Mouse (Mus musculus) midbrain, embryonic 15.5 days (tissue): ENCODE data around the gene Oas1g. TPM values are rescaled to one million over a fixed set of nuclear protein-coding genes. Genes with fewer than 3 reads are reported as not detected.
"Not testable (repeated sequence)": the region's sequence is repeated elsewhere in the genome, so short reads cannot be mapped to it uniquely, and the experiment has no call there.

ENCODE experiments used
- ATAC-seq: fragments of 200-750 bp; cut with Nextera tagmentation; replicated peaks from 2 replicates; pipeline ENCODE4 v1.8.0; 2017; ENCODE audit warnings: moderate TSS enrichment
- H3K27ac ChIP-seq: fragments of 300-500 bp; sonication (generic); 2 replicates; pipeline ENCODE4 v1.5.1; 2015; ENCODE audit warnings: mild to moderate bottlenecking, inconsistent platforms
- H3K27me3 ChIP-seq: fragments of 300-500 bp; sonication (generic); replicated peaks from 2 replicates; pipeline ENCODE4 v1.6.1; 2015; ENCODE audit warnings: inconsistent platforms
- H3K36me3 ChIP-seq: fragments of 300-500 bp; sonication (generic); replicated peaks from 2 replicates; pipeline ENCODE4 v1.6.1; 2015; ENCODE audit warnings: inconsistent platforms
- H3K4me1 ChIP-seq: fragments of 300-500 bp; sonication (generic); 2 replicates; pipeline ENCODE4 v1.6.1; 2015; ENCODE audit warnings: inconsistent platforms
- H3K4me2 ChIP-seq: fragments of 300-500 bp; sonication (generic); 2 replicates; pipeline ENCODE4 v1.6.1; 2015; ENCODE audit warnings: inconsistent platforms, mild to moderate bottlenecking, moderate library complexity
- H3K4me3 ChIP-seq: fragments of 300-500 bp; sonication (generic); 2 replicates; pipeline ENCODE4 v1.5.1; 2015; ENCODE audit warnings: mild to moderate bottlenecking, inconsistent platforms
- H3K9ac ChIP-seq: fragments of 300-500 bp; sonication (generic); 2 replicates; pipeline ENCODE4 v1.6.1; 2015; ENCODE audit warnings: mild to moderate bottlenecking, inconsistent platforms
- H3K9me3 ChIP-seq: fragments of 300-500 bp; sonication (generic); 2 replicates; pipeline ENCODE4 v1.6.1; 2016; ENCODE audit warnings: inconsistent platforms
- WGBS: fragments of 180-500 bp; shearing (Covaris S2); methylation state at CpG from one replicate; pipeline ENCODE4 v1.1.7; 2015; ENCODE audit warnings: mixed read lengths; 5-methylcytosine and 5-hydroxymethylcytosine counted together
- polyA plus RNA-seq: library from polyadenylated mRNA; unstranded; fragments of >200 nt; fragmentation: Nextera tagmentation; extraction: Ambion mirVana; gene quantifications from 2 replicates; pipeline ENCODE4 v1.2.1, GENCODE M21; 2015

Gene Oas1g
- 0.23 and 0.55 TPM in 2 replicates for polyA plus RNA-seq

DNA sequence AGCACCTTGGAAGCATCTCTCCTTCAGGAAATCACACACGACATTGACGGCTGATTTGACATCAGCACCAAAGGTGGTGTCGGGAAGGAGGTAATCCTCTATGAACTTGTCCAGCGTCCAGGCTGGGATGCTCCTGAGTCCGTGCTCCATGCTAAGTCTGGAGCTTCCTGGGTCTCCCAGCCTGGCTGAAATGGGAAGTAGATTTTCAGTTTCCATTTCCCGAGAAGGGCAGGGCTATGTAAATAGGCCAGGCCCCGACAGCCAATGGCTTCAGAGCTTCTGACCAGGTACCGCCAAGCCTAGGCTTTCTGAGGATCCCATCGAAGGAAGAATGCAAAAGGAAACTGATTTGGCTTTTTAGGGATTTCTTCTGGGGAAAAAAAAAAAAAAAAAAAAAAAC lies at the start of gene Oas1g:
TSS of gene Oas1g (minus strand) at position 201 of the 400 bp plus-strand sequence.
- not testable (repeated sequence) for H3K4me1 ChIP-seq, H3K9ac ChIP-seq, H3K36me3 ChIP-seq, ATAC-seq, H3K4me3 ChIP-seq, H3K4me2 ChIP-seq, H3K27me3 ChIP-seq, H3K9me3 ChIP-seq, H3K27ac ChIP-seq
- 33% methylated on average over 7 of the region's 9 CpGs for WGBS

DNA sequence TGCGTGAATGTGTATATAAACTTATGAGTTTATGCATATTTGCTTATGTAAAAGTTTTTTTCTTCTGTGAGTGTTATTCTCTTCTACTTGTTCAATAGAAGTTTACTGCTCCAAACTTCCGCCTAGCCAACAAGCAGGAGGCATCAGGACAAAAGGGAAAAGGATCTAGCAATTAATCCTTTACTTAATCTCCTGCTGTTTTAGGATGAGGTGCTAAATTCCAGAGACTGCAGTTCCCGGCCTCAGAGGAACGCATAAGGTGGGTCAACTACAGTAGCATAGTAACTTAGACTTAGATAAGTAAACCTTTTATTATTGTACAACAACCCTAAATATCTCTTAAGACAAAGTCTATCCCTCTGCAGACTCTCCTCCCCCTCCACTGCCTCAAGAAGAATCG lies 46.6 kb upstream of the Oas1g start:
- H3K27ac ChIP-seq: no peak overlapping the region
- H3K36me3 ChIP-seq: no peaks in the 10 kb centered on the region
- no peaks in the 10 kb centered on the region for H3K4me1 ChIP-seq
- H3K4me3 ChIP-seq: no peak overlapping the region
- no peak for ATAC-seq
- WGBS: 12% methylated on average over 5 of the region's 5 CpGs
- no peak overlapping the region for H3K9ac ChIP-seq
- no peaks in the 10 kb centered on the region for H3K9me3 ChIP-seq
- H3K27me3 ChIP-seq: no peaks in the 10 kb centered on the region
- H3K4me2 ChIP-seq: no peak overlapping the region

DNA sequence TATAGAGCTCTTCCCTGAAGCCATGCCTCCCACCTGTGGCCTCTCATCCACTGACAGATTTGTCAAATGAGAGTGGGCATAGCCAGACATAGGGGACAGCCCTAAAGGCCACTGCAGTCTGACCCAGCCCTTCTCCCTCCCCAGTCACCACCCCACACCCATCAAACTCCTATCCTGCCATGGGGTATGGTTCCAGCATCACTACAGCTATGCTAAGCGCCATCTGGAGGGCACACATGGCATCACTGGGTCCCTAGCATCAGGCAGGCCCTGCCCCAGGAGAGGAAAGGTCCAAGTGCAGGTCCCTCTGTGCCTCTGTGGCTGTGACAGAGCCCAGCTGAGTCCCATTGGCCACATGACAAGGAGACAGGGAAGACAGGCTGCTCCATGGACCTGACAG lies 39.6 kb upstream of the Oas1g start:
- Histone ChIP-seq H3K9me3 (no peaks in the 10 kb centered on the region), H3K4me3 (no peak overlapping the region), H3K4me2 (no peak overlapping the region), H3K27me3 (no peaks in the 10 kb centered on the region), H3K9ac (no peak overlapping the region), H3K36me3 (no peaks in the 10 kb centered on the region), H3K4me1 (no peaks in the 10 kb centered on the region), H3K27ac (no peak overlapping the region)
- no peak for ATAC-seq
- WGBS: 0% methylated on average over 1 of the region's 1 CpGs

DNA sequence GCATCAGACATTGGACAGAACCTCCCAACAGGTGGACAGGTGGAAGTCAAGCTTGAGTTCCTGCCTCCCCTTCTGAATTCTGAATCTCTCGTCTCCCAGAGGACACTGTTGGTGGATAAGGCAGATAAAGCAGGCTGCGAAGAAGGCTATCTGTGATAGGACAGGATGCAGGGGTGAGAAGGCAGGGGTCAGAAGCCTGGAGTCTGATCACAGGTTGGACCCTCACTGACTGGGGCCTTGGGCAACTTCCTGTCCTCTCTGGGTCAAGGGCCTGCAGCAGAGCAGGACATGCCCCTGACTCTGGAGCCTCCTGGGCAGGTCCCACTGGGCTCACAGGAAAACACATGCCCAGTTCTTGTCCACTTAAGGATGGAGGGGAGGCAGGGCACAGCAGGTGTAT lies 38.9 kb upstream of the Oas1g start:
- WGBS: 74% methylated on average over 2 of the region's 2 CpGs
- H3K9me3 ChIP-seq, H3K4me3 ChIP-seq, H3K9ac ChIP-seq, H3K4me1 ChIP-seq, H3K36me3 ChIP-seq, H3K4me2 ChIP-seq, H3K27me3 ChIP-seq, H3K27ac ChIP-seq, ATAC-seq: not testable (repeated sequence)

DNA sequence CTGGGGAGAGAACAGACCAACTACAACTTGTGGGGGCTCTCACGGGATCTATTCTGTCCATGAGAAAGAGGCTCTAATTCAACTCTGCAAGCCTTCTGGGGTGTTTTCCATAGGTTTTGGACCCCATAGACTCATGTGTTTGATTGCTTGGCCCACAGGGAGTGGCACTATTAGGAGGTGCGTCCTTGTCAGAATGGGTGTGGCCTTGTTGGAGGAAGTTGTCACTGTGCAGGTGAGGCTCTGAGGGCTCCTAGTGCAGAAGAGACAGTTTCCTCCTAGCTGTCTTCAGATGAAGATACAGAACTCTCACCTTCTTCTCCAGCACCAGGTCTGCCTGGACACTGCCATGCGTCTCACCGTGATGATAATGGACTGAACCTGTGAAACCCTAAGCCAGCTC lies 37.1 kb upstream of the Oas1g start:
- 92% methylated on average over 4 of the region's 4 CpGs for WGBS
- ATAC-seq, H3K27ac ChIP-seq: not testable (repeated sequence)

DNA sequence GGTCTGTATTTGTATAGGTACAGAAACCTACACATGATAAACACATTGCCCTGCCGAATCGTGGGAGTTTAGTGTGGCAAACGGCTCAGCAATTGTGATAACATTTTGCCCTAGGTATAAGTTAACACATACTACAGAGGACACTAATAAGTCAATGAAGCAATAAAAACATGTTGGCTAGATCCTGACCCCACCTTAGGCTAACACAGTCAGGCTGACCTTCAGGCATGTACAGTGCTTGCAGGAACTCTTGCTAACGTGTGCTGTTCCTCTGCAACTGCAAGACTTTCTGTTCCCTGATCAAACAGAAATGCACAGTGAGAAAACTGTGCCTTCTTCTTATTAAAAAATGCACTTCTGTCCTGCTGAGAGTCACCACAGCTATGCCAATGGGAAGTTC lies 36.6 kb upstream of the Oas1g start:
- no peaks in the 10 kb centered on the region for H3K27me3 ChIP-seq
- 83% methylated on average over 4 of the region's 4 CpGs for WGBS
- no peak overlapping the region for H3K9ac ChIP-seq
- no peak overlapping the region for H3K4me2 ChIP-seq
- no peaks in the 10 kb centered on the region for H3K36me3 ChIP-seq
- no peak for ATAC-seq
- no peaks in the 10 kb centered on the region for H3K4me1 ChIP-seq
- H3K9me3 ChIP-seq: no peaks in the 10 kb centered on the region
- no peak overlapping the region for H3K27ac ChIP-seq
- H3K4me3 ChIP-seq: no peak overlapping the region

More for the DNA sequence above, 37.1 kb upstream of the Oas1g start:
- not testable (repeated sequence) for H3K4me2 ChIP-seq, H3K36me3 ChIP-seq, H3K27me3 ChIP-seq, H3K9ac ChIP-seq, H3K4me1 ChIP-seq, H3K4me3 ChIP-seq, H3K9me3 ChIP-seq

DNA sequence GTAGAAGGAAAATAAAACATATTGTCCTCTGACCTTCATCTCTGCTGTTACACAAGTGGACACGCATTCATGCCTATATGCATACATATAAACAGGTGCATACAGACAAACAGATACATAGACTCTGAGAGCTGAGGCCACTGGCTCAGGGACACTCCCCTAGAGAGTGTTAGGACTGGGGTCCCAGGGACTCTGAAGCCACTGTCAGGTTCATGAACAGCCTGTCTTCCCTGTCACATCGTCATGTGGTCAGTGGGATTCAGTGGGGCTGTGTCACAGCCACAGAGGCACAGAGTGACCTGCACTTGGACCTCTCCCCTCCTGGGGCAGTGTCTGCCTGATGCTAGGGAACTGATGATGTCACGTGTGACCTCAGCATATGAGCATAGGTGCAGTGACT lies 32.9 kb upstream of the Oas1g start:
- no peaks in the 10 kb centered on the region for H3K4me1 ChIP-seq
- no peaks in the 10 kb centered on the region for H3K27me3 ChIP-seq
- H3K4me3 ChIP-seq: no peak overlapping the region
- no peak overlapping the region for H3K27ac ChIP-seq
- H3K36me3 ChIP-seq: no peaks in the 10 kb centered on the region
- H3K9me3 ChIP-seq: no peaks in the 10 kb centered on the region
- H3K9ac ChIP-seq: no peak overlapping the region
- WGBS: 80% methylated on average over 3 of the region's 3 CpGs
- no peak for ATAC-seq
- no peak overlapping the region for H3K4me2 ChIP-seq

DNA sequence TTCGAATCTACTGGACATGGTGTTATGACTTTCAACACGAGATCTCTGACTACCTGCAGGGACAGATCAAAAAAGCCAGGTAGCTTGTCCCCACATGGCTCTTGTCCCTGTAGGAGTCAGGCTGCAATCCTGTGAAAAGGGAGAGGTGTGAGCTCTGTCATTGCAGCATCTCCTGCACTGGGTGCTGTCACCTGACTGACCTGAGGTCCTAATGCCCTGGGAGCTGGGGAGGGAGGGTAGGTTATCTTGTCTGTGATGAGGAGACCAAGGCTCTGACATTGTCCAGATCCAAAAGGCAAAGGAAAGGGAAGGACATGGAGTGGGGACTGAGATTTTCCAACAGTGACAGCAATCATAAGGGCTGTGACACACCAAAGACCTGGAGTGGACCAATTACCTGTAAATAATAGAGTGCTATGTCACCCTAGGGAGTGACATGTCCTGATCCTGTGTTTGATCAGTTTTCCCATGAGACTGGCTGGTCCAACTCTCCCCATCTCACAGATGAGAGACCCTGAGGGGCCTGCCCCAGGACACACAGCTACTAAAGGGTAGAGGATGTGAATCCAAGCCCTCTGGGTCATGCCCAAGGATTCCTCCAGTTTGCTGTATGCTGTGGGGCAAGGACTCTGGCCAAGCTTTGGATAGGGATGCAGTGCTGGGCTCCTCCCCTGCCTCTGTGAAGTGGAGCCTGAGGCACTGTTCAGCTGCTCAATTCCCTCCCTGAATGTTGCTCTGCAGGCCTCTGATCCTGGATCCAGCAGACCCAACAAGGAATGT lies 31.9 kb upstream of the Oas1g start:
- H3K4me2 ChIP-seq, ATAC-seq, H3K4me1 ChIP-seq, H3K4me3 ChIP-seq, H3K9ac ChIP-seq, H3K9me3 ChIP-seq, H3K27ac ChIP-seq, H3K36me3 ChIP-seq, H3K27me3 ChIP-seq: not testable (repeated sequence)
- 58% methylated on average over 2 of the region's 2 CpGs for WGBS

DNA sequence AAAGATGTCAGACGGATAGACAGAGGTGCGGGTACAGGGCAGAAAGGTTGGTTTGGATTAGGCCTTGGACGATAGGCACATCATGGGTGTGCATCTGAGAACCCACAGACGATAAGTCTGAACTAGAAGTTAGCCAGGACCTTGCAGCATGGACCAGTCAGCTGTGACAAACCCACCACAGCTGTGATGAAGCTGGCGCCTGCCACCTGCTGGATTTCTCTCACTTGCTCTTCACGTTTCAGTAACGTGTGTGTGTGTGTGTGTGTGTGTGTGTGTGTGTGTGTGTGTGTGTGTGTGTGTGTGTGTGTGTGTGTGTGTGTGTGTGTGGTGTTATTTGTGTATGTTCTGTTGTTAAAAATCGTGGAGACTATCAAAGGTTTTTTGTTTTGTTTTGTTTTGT lies 26.8 kb upstream of the Oas1g start, which contains the start of gene Oas1d:
TSS of gene Oas1d (plus strand) at position 333 of the 400 bp plus-strand sequence.
- not testable (repeated sequence) for H3K4me1 ChIP-seq, H3K4me3 ChIP-seq, ATAC-seq, H3K9ac ChIP-seq, H3K27me3 ChIP-seq, H3K36me3 ChIP-seq, H3K9me3 ChIP-seq, H3K4me2 ChIP-seq, H3K27ac ChIP-seq
- 58% methylated on average over 8 of the region's 8 CpGs for WGBS

DNA sequence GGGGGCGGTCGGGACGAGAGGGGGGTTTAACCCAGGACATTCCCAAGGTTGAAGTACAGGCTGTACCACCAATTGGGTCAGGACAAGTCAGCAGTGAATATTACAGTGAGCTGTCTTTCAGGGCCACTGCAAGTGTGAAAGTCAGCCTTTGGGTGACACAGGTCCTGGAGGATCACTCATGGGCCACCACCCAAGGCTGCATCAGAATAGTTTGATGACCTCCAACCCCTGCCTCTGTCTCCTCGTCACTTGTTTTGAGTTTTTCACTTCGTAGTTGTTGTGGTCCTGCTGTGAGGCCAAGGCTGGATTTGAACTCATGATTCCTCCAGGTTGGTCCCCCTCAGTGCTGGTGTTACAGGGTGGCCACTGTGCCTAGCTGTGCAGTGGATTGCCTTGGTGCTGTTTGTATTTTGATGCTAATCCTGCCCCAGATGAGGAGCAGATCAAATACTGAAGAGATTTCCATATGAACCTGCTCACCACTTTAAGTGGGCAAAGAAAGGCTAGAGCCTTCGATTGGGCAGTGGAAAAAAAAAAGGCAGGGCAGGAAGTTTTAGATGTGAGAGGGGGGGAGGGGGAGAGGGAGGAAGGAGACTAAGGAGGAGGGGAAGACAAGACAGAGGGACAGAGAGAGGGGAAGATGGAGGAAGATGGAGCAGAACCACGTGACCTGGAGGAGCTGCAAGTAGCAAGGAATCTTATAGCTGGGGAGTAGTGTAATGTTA lies 20.9 kb upstream of the Oas1g start:
- H3K9me3 ChIP-seq: no peaks in the 10 kb centered on the region
- H3K27ac ChIP-seq: no peak overlapping the region
- H3K4me2 ChIP-seq: no peak overlapping the region
- ATAC-seq: no peak
- H3K36me3 ChIP-seq: no peaks in the 10 kb centered on the region
- no peak overlapping the region for H3K4me3 ChIP-seq
- H3K9ac ChIP-seq: no peak overlapping the region
- 50% methylated on average over 7 of the region's 7 CpGs for WGBS
- H3K27me3 ChIP-seq: no peaks in the 10 kb centered on the region
- no peaks in the 10 kb centered on the region for H3K4me1 ChIP-seq

DNA sequence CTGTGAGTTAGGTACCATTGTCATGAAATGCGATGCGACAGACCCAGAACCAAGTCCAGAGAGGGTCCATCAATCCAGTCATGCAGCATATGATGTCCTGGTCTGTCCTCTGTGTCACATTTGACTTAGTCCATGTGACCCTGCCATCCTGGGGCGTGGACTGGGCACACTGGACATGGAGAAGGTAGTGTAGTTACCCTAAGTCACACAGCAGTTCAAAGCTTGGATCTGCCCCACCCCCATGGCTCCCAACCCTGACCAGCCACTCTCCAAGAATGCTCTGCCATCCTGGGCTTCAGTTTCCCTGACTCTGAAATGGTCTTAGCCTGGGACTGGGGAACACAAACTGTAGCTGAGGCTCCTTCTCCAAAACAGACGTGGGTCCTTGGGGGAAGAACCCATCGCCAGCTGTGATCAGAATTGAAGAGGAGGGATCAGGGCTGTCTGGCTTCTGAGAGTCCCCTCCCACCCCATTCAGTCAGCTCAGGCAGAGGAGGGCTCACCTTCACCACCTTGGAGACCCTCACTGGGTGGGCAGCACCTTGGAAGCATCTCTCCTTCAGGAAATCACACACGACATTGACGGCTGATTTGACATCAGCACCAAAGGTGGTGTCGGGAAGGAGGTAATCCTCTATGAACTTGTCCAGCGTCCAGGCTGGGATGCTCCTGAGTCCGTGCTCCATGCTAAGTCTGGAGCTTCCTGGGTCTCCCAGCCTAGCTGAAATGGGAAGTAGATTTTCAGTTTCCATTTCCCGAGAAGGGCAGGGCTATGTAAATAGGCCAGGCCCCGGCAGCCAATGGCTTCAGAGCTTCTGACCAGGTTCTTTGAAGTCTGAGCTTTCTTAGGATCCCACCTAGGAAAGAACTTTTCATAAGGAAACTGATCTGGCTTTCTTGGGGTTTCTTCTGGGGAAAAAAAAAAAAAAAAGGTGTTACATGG lies 19.6 kb upstream of the Oas1g start, which contains the start of gene Oas1a:
TSS of gene Oas1a (minus strand) at position 731 of the 943 bp plus-strand sequence.
- H3K9ac ChIP-seq, H3K4me2 ChIP-seq, H3K27ac ChIP-seq, H3K9me3 ChIP-seq, H3K4me3 ChIP-seq, H3K4me1 ChIP-seq, H3K27me3 ChIP-seq, H3K36me3 ChIP-seq, ATAC-seq: not testable (repeated sequence)
- WGBS: 40% methylated on average over 8 of the region's 12 CpGs

DNA sequence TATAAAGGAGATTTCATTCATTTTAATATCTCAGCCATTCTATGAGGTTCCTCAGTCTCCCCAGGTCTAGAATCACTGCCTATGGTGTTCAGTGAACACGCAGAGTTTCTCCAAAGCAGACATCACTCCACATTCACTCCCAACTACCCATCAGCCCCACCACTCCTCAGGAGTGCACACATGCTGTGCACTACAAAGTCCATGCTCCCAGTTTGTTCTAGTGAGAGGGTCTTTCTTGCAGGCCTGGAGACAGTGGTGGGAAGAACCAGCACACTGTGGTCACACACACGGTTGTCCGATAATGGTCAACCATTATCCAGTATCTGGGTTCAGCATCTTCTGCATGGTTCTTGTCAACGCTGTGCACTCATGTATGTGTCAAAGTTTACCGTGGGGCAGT lies 14.6 kb upstream of the Oas1g start:
- Histone ChIP-seq H3K36me3 (no peaks in the 10 kb centered on the region), H3K9ac (no peak overlapping the region), H3K4me2 (no peak overlapping the region), H3K4me1 (no peaks in the 10 kb centered on the region), H3K4me3 (no peak overlapping the region), H3K9me3 (no peaks in the 10 kb centered on the region), H3K27ac (no peak overlapping the region), H3K27me3 (no peaks in the 10 kb centered on the region)
- no peak for ATAC-seq
- WGBS: 96% methylated on average over 5 of the region's 5 CpGs
